Mouse (Mus musculus): ENCODE data around the gene Fkbp9. TPM values are rescaled to one million over a fixed set of nuclear protein-coding genes. Genes with fewer than 3 reads are reported as not detected.
A peak's percentile ranks its signal among the peaks of the same experiment; 100 is the strongest.

Gene Fkbp9
- polyA plus RNA-seq (2017; shearing (Covaris generic)), result not detected

- no peak for ATAC-seq
Observed at GRCm38 (mm10) chr6:56831697-56832406, at the start of gene Fkbp9. Fkbp9 (plus strand) TSS chr6:56832059.

- no peak for ATAC-seq
Observed at GRCm38 (mm10) chr6:56783561-56784272, 48.1 kb upstream of the Fkbp9 start.

GRCm38 (mm10) chr6:56785068-56785467 lies 46.8 kb upstream of the Fkbp9 start:
- ATAC-seq, result no peak

GRCm38 (mm10) chr6:56787668-56788067 lies 44.2 kb upstream of the Fkbp9 start:
- no peak for ATAC-seq

- ATAC-seq, result no peak
Observed at GRCm38 (mm10) chr6:56789336-56789735, 42.5 kb upstream of the Fkbp9 start.

GRCm38 (mm10) chr6:56794834-56795233 lies 37.0 kb upstream of the Fkbp9 start:
- ATAC-seq, result no peak

GRCm38 (mm10) chr6:56796232-56796631 lies 35.6 kb upstream of the Fkbp9 start:
- no peak for ATAC-seq

- ATAC-seq, result peak; percentile 31
Observed at GRCm38 (mm10) chr6:56796668-56797141, 35.2 kb upstream of the Fkbp9 start.

- peak; percentile 76 for ATAC-seq
Observed at GRCm38 (mm10) chr6:56797311-56798151, 34.3 kb upstream of the Fkbp9 start, which contains the start of gene Kbtbd2. Kbtbd2 (minus strand) TSS chr6:56797813.

GRCm38 (mm10) chr6:56798152-56798465 lies 33.8 kb upstream of the Fkbp9 start:
- peak; percentile 28 for ATAC-seq

- no peak for ATAC-seq
Observed at GRCm38 (mm10) chr6:56805026-56805425, 26.8 kb upstream of the Fkbp9 start.

- ATAC-seq, result no peak
Observed at GRCm38 (mm10) chr6:56806195-56806594, 25.7 kb upstream of the Fkbp9 start.

GRCm38 (mm10) chr6:56808656-56809055 lies 23.2 kb upstream of the Fkbp9 start:
- ATAC-seq, result peak; percentile 98

- no peak for ATAC-seq
Observed at GRCm38 (mm10) chr6:56813332-56813731, 18.5 kb upstream of the Fkbp9 start.

- ATAC-seq, result no peak
Observed at GRCm38 (mm10) chr6:56818436-56819123, 13.3 kb upstream of the Fkbp9 start.

GRCm38 (mm10) chr6:56819124-56819487 lies 12.8 kb upstream of the Fkbp9 start:
- no peak for ATAC-seq

- ATAC-seq, result no peak
Observed at GRCm38 (mm10) chr6:56825657-56826056, 6.2 kb upstream of the Fkbp9 start.

GRCm38 (mm10) chr6:56832407-56832796 lies 543 bp downstream of the Fkbp9 start:
- no peak for ATAC-seq

- no peak for ATAC-seq
Observed at GRCm38 (mm10) chr6:56832830-56833229, 971 bp downstream of the Fkbp9 start.

GRCm38 (mm10) chr6:56834769-56835168 lies 2.9 kb downstream of the Fkbp9 start:
- no peak for ATAC-seq

GRCm38 (mm10) chr6:56835532-56835931 lies 3.7 kb downstream of the Fkbp9 start:
- no peak for ATAC-seq

- no peak for ATAC-seq
Observed at GRCm38 (mm10) chr6:56837166-56837565, 5.3 kb downstream of the Fkbp9 start.

- ATAC-seq, result no peak
Observed at GRCm38 (mm10) chr6:56837621-56838020, 5.8 kb downstream of the Fkbp9 start.
